Mouse (Mus musculus) erythroid progenitor cell, adult 5-6 weeks (primary cell): ENCODE results near the gene Dnajc11. TPM values are rescaled to one million over a fixed set of nuclear protein-coding genes. Genes with fewer than 3 reads are reported as not detected.

Experiments used
- ATAC-seq: replicated peaks from 2 replicates; pipeline ENCODE4 v1.8.0; 2016; ENCODE audit warnings: moderate number of reproducible peaks, mild to moderate bottlenecking, moderate TSS enrichment, inconsistent platforms; ENCODE audit not compliant: poor library complexity, low FRiP score, severe bottlenecking
- total RNA-seq, 2 experiments: library from RNA; stranded (forward) in 1 of 2; stranded (reverse) in 1 of 2; fragments of 150-400 nt in 1 of 2; fragments of 186-747, 209-891 nt in 1 of 2; gene quantifications; 2 replicates each; pipeline versions ENCODE4 v1.2.3 to v1.2.4; 2015 to 2017; ENCODE audit warnings: low replicate concordance in 2 of 2

Gene Dnajc11
- total RNA-seq, 2 experiments from 2014 or later, result 41.9 to 79.2 TPM

- no peak for ATAC-seq
These were observed 95.0 kb downstream of the Dnajc11 start for GRCm38 (mm10) chr4:152028456-152028855.

GRCm38 (mm10) chr4:152029087-152029486 is 95.6 kb downstream of the Dnajc11 start:
- ATAC-seq, result no peak

- ATAC-seq, result no peak
These were observed 96.5 kb downstream of the Dnajc11 start for GRCm38 (mm10) chr4:152029997-152030396.

Other genes with a start within 250 kb of the Dnajc11 start
- gene Camta1, start 71.8 kb upstream of the Dnajc11 start, total RNA-seq (2015; ENCODE audit: low replicate concordance), result 67.5 and 120 TPM in 2 replicates
- gene Camta1, start 71.8 kb upstream of the Dnajc11 start, total RNA-seq (2017; ENCODE audit: low replicate concordance), result 13.5 and 41.5 TPM in 2 replicates
- gene Thap3, start 55.3 kb downstream of the Dnajc11 start, total RNA-seq (2015; ENCODE audit: low replicate concordance), result 6.8 TPM in 1 of 2 replicates, not detected in the other
- 4.0 TPM in 1 of 2 replicates, not detected in the other for gene Thap3, start 55.3 kb downstream of the Dnajc11 start, total RNA-seq (2017; ENCODE audit: low replicate concordance)
- 2.5 and 2.9 TPM in 2 replicates for gene Phf13, start 62.6 kb downstream of the Dnajc11 start, total RNA-seq (2015; ENCODE audit: low replicate concordance)
- gene Phf13, start 62.6 kb downstream of the Dnajc11 start, total RNA-seq (2017; ENCODE audit: low replicate concordance), result 0.83 and 4.6 TPM in 2 replicates
- 1.3 and 2.9 TPM in 2 replicates for gene Klhl21, start 75.1 kb downstream of the Dnajc11 start, total RNA-seq (2015; ENCODE audit: low replicate concordance)
- 0.91 and 1.0 TPM in 2 replicates for gene Klhl21, start 75.1 kb downstream of the Dnajc11 start, total RNA-seq (2017; ENCODE audit: low replicate concordance)
- gene Zbtb48, start 94.0 kb downstream of the Dnajc11 start, total RNA-seq (2015; ENCODE audit: low replicate concordance), result 5.4 TPM in 1 of 2 replicates, not detected in the other
- gene Zbtb48, start 94.0 kb downstream of the Dnajc11 start, total RNA-seq (2017; ENCODE audit: low replicate concordance), result 2.7 and 4.2 TPM in 2 replicates
- gene Tas1r1, start 104.9 kb downstream of the Dnajc11 start, total RNA-seq (2015; ENCODE audit: low replicate concordance), result not detected in 2 replicates
- gene Tas1r1, start 104.9 kb downstream of the Dnajc11 start, total RNA-seq (2017; ENCODE audit: low replicate concordance), result not detected in 2 replicates
- 7.1 and 10.1 TPM in 2 replicates for gene Nol9, start 105.6 kb downstream of the Dnajc11 start, total RNA-seq (2015; ENCODE audit: low replicate concordance)
- 4.9 and 5.0 TPM in 2 replicates for gene Nol9, start 105.6 kb downstream of the Dnajc11 start, total RNA-seq (2017; ENCODE audit: low replicate concordance)
- 1.7 and 2.9 TPM in 2 replicates for gene Plekhg5, start 138.8 kb downstream of the Dnajc11 start, total RNA-seq (2015; ENCODE audit: low replicate concordance)
- 3.5 and 5.3 TPM in 2 replicates for gene Plekhg5, start 138.8 kb downstream of the Dnajc11 start, total RNA-seq (2017; ENCODE audit: low replicate concordance)
- not detected in 2 replicates for gene Tnfrsf25, start 182.2 kb downstream of the Dnajc11 start, total RNA-seq (2015; ENCODE audit: low replicate concordance)
- 2.0 TPM in 1 of 2 replicates, not detected in the other for gene Tnfrsf25, start 182.2 kb downstream of the Dnajc11 start, total RNA-seq (2017; ENCODE audit: low replicate concordance)
- gene Espn, start 218.7 kb downstream of the Dnajc11 start, total RNA-seq (2015; ENCODE audit: low replicate concordance), result 0.72 TPM in 1 of 2 replicates, not detected in the other
- not detected in 2 replicates for gene Espn, start 218.7 kb downstream of the Dnajc11 start, total RNA-seq (2017; ENCODE audit: low replicate concordance)
- not detected in 2 replicates for gene Hes2, start 225.2 kb downstream of the Dnajc11 start, total RNA-seq (2015; ENCODE audit: low replicate concordance)
- gene Hes2, start 225.2 kb downstream of the Dnajc11 start, total RNA-seq (2017; ENCODE audit: low replicate concordance), result not detected in 2 replicates
- 15.1 and 30.2 TPM in 2 replicates for gene Acot7, start 244.4 kb downstream of the Dnajc11 start, total RNA-seq (2015; ENCODE audit: low replicate concordance)
- gene Acot7, start 244.4 kb downstream of the Dnajc11 start, total RNA-seq (2017; ENCODE audit: low replicate concordance), result 3.7 and 3.9 TPM in 2 replicates